Mouse (Mus musculus) kidney, postnatal 4 days (tissue): ENCODE measurements at regions not wholly inside any gene's neighbourhood (a gene's known extent, or its start where the extent isn't known, plus 50 kb on each side); places are given as distances from the start of the nearest gene placed in this dataset.
A peak's percentile ranks its signal among the peaks of the same experiment; 100 is the strongest.

Experiments
- DNase-seq, 2 experiments: peaks; one replicate each; pipeline ENCODE4 v3.0.0; 2021; ENCODE audit warnings: mixed read lengths in 2 of 2

DNA sequence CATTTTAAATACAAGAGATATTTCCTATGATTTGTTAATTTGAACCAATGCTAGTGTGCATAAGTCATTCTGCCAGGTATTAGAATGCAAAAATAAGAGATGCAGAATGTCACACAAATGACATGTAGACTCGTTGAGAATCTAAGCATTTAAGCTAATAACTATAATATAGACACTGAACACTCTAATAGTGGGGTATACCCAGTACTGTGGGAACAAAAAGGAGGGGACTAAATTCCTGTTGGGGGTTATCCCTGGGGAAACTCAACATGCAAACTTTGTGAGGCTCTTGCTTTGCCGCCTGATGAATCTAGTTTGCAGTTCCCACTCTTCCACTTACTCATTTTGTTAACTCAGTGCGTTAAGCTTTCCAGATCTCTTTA, 154.0 kb upstream of the Tnc start:
- DNase-seq = no peak

DNA sequence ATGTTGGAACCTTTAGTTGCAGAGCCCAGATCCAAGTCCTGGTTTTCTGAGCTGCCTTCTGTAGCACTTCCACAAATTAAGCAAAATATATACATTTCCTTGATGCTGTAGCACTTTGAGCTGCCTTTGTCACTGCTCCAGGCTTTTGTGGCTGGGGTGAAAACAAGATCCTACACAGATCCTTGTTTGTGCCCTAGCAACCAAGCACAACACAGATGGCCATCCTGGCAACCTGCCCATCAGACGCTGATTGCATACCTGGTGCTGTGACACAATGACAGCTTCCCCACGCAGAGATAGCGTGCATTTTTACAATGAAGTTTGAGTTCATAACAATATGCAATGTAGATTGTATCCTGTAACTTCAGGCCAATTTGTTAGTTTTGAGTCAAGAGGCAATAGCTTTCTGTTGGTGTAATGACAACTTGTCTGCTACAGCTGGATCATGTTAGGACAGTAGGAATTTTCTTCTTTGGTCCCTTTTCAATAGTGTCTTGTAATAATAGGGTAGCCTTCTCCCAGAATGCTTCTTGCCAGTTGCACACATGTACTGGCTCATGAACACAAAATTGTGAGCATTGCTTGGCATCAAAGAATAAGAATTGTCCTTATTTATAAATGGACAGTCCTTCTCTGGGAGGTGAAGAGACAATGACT, 153.5 kb upstream of the Tnc start:
- DNase-seq = peak; percentile 29

DNA sequence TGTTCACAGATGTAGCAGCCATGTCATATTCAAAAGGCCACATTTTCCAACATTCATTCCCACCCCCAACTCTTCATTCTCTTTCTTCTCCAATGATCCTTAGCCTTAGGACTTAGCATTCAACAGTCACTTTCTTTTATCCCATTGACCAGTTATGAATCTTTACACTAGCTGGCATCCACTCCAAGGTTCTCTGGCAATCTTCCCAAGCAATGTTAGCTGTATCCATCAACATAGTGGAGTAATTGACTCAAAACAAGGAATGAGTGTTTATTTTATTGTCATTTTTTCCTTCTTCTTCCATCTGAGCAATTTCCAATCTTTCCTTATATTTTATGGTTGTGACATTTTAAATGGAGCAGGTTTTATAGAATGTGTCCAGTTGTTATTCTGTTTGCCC, 138.2 kb upstream of the Tnc start:
- no peak for DNase-seq

DNA sequence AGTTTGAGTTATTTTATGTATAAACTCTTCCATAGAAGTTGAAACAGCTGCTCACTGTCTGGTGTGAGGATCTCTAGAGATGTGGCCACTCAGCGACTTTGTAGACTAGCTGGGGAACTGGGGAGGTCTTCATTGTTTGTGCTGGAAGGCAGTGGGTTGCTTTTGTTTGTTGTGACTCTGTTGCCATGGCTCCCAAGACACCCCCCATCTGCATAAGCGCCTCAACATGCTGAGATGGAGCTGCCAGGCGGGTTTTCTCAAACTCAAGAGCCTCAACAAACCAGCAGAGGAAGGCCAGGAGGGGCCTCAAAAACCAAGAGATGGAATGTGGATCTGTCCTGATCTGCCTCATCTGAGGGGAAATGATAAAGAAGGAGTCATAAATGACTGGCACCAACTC, 129.1 kb upstream of the Tnc start:
- DNase-seq = peak; percentile 65 to 77

DNA sequence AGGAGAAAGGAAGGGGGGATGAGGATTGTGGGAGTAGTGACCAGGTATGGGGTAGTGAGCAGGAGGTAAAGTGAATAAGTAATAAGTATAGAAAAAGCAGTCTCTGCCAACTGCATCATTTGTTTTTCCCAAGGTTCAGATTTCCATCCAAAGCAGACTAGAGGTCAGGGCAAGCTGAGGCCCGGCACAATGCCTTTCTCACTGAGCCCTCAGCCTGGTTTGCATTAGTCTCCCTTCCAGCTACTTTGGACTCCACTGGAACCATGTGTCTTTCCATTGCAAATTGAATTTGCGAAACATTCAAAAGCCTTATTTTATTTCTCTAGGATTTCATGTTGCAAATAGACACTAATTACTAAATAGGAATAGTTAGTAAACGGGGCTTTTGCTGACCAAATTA, 124.7 kb upstream of the Tnc start:
- DNase-seq = no peak

DNA sequence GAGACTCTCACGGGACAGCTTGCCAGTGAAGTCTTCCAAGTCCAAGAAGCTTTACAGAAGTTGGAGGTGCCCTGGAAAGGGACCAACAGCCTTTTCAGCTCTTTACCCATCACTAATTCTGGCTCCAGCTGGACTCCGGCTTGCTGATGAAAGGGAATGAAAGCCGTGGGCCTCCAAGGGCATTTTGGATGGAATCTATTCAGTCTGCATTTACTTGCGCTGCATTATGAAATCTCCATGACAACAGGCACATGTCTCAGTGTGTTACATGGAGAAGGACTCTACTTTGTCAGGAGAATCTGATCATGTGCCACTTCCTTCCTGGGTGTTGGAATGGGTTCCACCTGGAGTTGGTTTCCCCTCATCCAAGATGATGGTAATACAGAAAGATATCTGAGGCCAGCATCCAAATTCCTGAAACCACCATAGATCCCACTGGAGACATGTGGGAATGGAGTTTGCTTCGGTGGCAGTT, 102.2 kb upstream of the Tnc start:
- no peak for DNase-seq

DNA sequence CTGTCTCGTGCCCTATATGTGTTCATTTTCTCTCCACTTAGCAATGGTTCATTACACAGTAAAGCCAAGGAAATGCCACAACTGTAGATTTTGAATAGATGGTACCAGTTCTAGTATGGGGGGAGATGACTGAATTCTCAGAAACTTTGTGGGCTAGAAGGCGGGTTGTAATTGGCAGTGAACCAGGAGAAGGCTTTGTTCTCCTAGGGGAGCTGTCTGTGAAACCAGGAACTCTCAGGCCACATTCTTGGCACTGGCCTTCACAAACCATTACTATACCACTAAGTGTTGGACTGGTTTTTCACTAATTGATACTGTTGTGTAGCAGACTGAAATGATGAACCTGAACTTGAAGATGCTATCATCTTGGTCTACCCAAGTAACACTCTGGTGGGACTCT, 99.1 kb upstream of the Tnc start:
- DNase-seq = no peak

DNA sequence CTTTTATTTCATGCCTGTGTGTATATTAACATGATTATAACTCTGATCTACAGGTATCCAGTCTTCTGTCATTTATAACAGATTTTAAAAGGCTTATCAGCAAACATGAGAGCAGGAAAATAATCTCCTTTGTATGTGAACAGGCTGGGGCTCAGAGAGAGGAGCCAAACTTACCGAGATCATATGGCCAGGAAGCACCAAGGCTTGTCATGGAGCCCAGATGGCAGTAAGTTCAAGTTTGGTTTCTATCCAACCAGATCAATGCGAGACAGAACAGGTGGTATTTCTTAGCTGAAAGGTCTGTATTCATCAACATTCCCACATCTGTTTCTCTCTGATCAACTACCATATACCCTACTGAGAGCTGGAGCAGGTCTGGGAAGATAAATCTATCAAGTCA, 96.1 kb upstream of the Tnc start:
- DNase-seq = no peak

DNA sequence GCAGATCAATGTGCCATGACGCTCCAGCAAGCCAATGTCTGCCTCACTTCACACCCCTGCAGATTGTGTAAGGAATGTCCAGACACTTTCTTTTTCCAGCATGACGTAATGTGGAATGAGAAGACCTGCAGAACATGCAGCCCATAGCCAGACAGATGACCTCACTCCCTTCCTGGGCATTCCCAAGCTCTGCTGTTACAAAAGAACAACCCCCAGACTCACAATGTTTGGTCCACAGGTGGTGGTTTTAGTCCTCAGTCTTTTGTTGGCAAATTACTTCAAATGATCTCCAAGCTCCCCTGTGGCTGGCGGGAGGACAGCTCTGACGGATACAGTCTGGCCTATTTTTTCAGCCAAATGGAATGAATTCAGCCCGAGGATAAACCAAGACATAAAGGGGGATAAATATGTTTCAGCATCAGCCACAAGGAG, 95.6 kb upstream of the Tnc start:
- DNase-seq = peak; percentile 41 to 47

DNA sequence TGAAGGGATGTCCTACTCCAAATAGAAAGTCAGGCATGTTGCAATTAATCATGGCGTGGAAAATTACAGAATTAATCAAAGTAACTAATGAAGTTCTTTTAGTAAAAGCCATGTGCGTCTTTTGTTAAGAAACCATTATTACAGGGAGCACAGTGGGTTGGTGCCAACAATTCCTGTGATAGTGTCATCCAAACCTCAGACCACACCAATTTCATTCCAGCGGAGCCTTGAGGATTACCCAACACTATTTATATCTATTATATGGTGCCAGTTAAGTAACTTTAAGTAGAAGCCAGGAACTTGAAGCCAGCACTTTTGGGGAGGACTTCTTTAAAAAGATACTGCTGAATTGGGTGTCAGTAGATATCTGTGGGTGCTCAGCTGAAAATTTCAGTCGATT, 93.0 kb upstream of the Tnc start:
- no peak for DNase-seq

DNA sequence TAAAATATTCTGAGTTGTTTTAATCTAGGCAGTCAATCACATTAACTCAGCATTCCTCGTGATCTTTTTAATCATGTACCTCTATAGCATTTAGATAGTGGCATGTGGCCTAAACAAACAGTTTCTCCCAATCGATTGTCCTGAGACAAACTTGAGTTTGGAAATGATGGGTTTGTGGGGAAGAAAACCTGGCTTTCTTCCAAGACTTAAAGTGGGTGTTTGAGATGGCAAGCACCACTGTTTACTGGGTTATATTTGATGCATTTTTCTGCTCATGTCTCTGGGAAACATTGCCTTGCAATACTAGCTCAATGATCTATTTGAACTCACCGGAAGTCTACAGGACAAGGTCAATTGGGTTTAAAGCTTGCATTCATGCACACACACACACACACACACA, 88.2 kb upstream of the Tnc start:
- DNase-seq = no peak

DNA sequence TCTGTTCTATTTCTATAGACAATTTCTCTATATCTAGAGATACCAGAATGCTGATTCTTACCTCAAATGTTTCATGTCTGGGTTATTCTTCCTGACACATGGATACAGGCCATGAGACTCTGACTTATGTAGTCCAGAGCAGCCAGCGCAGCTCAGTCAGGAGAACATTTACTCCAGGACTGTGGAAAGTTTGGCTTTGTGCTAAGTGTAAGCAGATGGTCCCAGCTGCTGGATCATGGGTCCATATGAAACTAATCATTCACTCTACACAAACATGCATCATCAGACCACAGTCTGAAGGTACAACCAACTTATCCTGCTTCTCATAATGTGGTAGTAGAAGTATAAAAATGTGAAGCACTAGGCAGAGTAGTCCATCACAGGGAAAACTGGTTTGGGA, 82.5 kb upstream of the Tnc start:
- peak; percentile 52 to 60 for DNase-seq

DNA sequence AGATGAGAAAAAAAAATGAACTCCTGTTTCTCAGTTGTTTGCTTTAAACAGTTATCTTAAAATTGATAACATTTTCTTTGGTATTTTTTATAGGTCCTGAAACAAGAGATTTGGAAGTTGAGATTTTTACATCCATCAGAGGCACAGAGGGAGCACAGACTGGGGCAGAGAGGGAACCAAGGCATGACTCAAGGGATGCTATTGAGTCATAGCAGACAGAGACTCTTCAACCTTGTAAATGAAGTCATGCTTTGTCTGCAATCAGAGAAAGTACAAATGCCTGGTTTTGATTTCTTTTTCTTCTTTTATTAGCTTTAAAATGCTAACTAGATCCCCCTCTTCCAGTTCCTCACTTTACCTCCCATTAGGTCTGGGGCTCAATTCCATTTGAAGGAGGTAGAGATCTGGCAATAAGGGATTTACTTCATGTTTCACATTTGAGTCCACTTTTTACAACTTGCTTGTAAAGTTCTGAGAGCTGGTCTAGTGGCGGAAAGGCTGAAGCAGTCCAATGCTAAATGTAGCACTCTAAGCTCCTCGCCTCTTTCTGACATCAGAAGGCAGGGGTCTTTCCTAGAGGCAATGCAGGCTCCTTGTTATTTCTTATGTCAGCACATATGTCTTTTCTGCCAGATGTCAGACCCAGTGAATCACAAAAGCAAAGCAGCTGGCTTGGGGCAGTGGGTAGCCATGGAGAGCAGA, 77.7 kb upstream of the Tnc start:
- no peak for DNase-seq

DNA sequence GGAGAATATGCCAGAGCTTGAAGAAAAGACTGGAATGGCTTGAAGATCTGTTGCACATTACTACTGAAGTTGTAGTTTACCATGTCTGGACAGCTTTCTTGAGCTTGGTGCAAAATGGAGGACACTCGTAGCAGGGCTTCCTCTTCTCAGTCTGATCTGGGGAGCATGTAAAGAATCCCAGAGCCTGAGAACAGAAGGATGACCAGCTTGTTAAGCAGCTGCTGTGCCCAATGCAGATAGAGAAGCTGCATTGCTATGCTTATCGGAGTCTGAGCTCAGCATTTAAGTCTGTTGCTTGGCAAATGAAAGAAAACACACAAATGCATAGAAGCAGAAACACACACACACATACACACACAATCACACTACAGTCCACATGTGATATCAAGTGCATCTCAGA, 76.9 kb upstream of the Tnc start:
- DNase-seq = no peak

DNA sequence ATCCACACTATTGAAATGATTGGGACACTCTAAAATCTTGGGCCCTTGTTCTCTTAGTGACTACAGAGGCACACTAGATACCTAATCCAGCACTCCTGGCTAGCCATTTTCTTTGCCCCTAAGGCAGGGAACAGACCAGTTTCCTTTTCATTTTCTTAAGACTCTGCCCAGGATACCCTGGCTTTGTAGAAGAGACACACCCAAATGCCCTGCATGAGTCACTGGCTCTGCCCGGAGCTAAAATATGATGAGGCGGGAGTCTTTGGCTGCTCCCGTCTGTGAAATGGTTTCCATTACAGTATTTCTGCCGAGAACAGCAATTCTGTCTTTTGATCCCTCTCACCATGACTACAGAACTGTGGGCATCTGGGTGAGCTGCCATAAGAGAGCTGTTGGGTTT, 51.4 kb upstream of the Tnc start:
- no peak for DNase-seq
